Mouse (Mus musculus): ENCODE results near the gene Rab26.
A peak's percentile ranks its signal among the peaks of the same experiment; 100 is the strongest.

The Rab26 gene

GRCm38 (mm10) chr17:24534160-24534718 is at the start of gene Rab26:
Gene Rab26 (minus strand): TSS chr17:24534210.
- no peak for DNase-seq

DNA sequence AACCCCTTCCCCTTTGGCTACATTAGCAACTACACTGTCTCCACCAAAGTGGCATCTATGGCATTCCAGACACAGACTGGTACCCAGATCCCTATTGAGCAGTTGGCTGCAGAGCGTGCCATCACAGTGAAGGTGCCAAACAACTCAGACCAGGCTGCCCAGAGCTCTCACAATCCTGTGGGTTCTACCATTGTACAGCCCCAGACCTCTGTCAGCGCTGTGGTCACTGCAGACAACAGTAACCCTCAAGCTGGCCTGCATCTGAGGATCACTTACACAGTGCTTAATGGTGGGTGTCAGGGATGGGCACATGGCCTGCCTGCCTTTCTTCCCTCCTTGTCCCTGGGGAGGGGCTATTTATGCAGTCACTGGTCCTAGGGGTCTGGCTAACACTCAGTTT is 46.3 kb upstream of the Rab26 start:
- no peak for DNase-seq

DNA sequence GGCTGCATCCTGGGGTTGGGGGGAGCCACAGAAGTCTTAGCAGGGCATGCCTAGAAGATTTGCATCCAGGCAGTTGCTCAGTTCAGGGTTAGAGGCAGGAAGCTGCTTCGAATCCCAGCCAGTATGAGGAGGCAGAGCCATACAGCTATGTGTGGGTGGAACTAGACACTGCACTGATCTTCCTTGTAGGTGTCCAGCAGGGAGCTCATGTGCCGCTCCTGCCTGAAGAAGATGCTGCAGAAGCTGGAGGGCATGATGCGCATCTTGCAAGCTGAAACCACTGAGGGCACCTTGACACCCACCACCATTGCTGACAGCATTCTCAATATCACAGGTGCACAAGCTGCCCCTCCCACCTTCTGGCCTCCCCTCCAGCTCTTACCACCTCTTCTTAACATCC is 45.5 kb upstream of the Rab26 start:
- DNase-seq, result no peak

DNA sequence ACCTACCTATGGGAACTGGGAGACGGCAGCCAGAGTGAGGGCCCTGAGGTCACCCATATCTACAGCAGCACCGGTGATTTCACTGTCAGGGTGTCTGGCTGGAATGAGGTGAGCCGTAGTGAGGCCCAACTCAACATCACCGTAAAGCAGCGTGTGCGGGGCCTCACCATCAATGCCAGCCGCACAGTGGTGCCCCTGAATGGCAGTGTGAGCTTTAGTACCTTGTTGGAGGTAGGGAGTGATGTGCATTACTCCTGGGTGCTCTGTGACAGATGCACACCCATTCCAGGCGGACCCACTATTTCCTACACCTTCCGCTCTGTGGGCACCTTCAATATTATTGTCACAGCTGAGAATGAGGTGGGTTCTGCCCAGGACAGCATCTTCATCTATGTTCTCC is 39.8 kb upstream of the Rab26 start:
- DNase-seq, result no peak

DNA sequence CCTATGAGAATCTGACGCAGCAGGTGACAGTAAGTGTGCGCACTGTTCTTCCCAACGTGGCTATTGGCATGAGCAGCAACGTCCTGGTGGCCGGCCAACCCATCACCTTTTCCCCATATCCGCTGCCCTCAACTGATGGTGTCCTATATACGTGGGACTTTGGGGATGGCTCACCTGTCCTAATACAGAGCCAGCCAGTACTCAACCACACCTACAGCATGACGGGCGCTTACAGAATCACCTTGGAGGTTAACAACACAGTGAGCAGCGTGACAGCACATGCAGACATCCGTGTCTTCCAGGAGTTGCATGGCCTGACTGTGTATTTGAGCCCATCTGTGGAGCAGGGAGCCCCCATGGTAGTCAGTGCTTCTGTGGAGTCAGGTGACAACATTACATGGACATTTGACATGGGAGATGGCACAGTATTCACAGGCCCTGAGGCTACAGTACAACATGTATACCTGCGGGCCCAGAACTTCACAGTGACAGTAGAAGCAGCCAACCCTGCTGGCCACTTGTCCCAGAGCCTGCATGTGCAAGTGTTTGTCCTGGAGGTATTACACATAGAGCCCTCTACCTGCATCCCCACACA is 38.7 kb upstream of the Rab26 start:
- no peak for DNase-seq

DNA sequence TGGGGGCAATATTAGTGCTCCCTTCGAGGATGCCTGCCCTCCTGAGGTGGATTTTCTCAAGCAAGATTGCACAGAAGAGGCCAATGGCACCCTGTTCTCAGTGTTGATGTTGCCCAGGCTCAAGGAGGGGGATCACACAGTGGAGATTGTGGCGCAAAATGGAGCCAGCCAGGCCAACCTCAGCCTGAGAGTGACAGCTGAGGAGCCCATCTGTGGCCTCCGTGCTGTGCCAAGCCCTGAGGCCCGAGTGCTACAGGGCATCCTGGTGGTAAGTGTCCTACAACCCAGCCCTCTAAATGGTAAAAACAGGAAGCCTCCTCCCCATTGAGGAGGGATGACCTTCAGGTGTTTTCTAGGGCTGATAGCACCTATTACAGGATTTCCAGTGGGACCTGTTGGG is 35.8 kb upstream of the Rab26 start:
- DNase-seq, result no peak

- DNase-seq, result no peak
Measured at GRCm38 (mm10) chr17:24567034-24567779, 33.2 kb upstream of the Rab26 start.

DNA sequence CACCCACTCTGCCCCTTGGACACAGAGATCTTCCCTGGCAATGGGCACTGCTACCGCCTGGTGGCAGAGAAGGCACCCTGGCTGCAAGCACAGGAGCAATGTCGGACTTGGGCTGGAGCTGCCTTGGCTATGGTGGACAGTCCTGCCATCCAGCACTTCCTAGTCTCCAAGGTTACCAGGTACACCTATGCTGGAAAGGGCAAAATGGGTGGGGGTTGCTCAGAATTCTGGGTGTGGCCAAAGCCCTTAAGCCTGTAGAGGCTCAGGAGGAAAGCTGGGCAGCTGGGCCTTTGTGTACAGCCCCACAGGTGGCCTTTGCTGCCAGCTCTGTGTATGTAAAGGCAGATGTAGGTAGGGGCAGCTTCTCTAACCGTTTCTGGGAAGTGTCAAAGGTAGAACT is 31.8 kb upstream of the Rab26 start:
- no peak for DNase-seq

DNA sequence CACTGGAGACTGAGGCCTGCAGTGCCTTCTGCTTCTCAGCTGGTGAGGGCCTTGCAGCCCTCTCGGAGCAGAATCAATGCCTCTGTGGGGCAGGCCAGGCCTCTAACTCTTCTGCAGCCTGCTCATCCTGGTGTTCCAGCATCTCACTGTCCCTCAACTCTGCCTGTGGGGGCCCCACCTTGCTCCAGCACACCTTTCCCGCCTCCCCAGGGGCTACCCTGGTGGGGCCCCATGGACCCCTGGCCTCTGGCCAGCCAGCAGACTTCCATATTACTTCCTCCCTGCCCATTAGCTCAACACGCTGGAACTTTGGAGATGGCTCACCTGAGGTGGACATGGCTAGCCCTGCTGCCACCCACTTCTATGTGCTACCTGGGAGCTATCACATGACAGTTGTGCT is 31.1 kb upstream of the Rab26 start:
- no peak for DNase-seq

DNA sequence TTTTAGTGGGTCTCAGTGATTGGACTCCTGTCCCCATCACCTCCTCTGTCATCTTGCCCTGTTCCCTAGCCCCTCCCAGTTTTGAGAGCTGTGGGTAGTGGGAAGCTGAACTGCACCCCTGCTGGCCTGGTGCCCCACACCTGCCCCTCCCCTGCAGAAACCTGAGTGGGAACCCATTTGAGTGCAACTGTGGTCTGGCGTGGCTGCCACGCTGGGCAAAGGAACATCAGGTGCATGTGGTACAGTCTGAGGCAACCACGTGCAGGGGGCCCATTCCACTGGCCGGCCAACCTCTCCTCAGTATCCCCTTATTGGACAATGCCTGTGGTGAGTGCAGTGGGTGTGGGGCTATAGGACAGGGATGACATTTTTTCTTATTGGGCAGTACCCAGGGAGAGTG is 30.4 kb upstream of the Rab26 start:
- DNase-seq, result no peak

DNA sequence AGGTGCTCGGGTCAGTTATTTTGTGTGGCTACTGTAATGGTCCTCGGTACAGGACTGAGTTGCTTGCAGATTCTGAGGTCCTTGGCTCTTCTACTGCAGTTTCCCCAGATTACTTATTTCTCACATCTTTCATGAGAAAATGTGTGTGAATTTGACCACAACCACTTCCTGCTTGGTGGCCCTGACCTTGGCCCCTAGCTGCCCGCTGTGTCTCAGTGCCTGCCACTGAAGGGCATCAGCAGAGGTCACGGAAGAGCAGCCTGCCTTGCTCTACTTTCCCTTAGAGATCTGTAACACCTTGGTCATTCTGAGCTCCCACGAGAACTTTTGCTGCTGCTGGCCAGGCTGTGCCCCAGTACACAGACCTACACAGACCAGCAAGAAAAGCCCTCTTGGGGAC is 29.6 kb upstream of the Rab26 start:
- no peak for DNase-seq

DNA sequence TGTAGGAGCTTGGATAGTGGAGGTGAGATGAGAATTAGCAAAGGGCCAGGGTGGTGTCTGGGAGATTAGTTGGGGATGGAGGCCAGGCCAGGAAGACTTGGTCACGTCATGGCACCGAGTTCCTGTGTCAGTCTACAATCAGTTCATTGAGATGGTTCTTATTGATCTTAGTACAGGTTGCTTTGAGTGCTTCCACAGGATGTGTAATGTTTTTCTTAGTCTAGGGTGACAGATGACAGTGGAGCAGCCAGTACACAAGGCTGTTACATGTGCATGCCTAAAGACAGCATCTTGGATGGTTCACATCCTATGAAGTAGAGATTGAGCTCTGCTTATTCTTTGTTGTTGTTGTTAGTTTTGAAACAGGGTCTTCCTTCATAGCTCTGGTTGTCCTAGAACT is 27.6 kb upstream of the Rab26 start:
- DNase-seq, result no peak

- DNase-seq, result peak; percentile 77
Measured at GRCm38 (mm10) chr17:24560301-24561028, 26.5 kb upstream of the Rab26 start.

- peak; percentile 54 for DNase-seq
Measured at GRCm38 (mm10) chr17:24559146-24559545, 25.1 kb upstream of the Rab26 start.

- DNase-seq, result no peak
Measured at GRCm38 (mm10) chr17:24558600-24559099, 24.6 kb upstream of the Rab26 start.

GRCm38 (mm10) chr17:24557091-24557490 is 23.1 kb upstream of the Rab26 start:
- DNase-seq, result no peak

GRCm38 (mm10) chr17:24551050-24551444 is 17.0 kb upstream of the Rab26 start:
- peak; percentile 57 for DNase-seq

DNA sequence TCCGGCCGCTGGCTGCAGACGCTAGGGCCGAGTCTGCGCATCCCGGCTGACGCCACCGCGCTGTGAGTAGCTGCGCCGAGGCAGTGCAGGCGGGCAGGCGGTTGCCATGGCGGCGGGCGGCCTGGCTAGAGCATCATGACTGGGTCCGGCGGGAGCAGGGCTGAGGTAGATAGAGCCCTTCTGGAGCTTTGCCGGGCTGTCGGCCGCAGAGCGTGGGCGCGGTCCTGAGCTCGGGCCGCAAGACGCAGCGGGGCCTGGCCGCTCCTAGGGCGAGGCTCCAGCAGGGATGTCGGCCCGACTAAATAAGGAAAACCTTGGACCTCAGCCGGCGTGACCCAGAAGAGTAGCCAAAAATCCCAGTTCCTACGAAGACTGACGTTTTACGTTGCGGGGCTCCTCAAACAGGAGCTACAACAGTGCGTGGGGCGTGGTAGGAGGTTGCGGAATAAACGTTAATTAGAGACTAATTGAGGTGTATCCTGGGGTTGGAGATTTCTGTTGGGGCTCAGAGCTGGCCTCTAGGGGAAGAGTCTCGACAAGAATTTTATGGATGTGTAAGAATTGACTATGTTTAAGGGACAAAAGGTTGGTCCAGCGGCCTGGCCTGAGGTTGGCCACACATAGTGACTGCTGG is 16.5 kb upstream of the Rab26 start:
- DNase-seq, result peak; percentile 90

- DNase-seq, result peak; percentile 100
Measured at GRCm38 (mm10) chr17:24549618-24550415, 15.8 kb upstream of the Rab26 start, which contains the start of gene Pkd1. Gene Pkd1 (plus strand): TSS chr17:24549834.

- DNase-seq, result peak; percentile 88
Measured at GRCm38 (mm10) chr17:24548921-24549617, 15.1 kb upstream of the Rab26 start.

GRCm38 (mm10) chr17:24548435-24548834 is 14.4 kb upstream of the Rab26 start:
- DNase-seq, result peak; percentile 56

Measured in cerebellum, adult 9-11 months (tissue).